Mouse (Mus musculus): ENCODE data around the gene Aox2.

GRCm38 (mm10) chr1:58248518-58248917 lies 29.6 kb upstream of the Aox2 start:
- TF ChIP-seq POLR2A (IDR thresholded peaks at IDR 0.05; ENCODE audit: low read depth, low read length) = no peak
- no peak for TF ChIP-seq CTCF (IDR thresholded peaks at IDR 0.05; ENCODE audit: extremely low read depth, insufficient read length, insufficient replicate concordance, low read depth, low read length)
